Mouse (Mus musculus): Measurements from ENCODE around the gene Ttll5.

- no peak for TF ChIP-seq POLR2A (IDR thresholded peaks at IDR 0.05; ENCODE audit: extremely low read depth, insufficient read depth, low read length)
- no peak for TF ChIP-seq CTCF (IDR thresholded peaks at IDR 0.05; ENCODE audit: extremely low read depth, insufficient read depth, low read length)
Measured at GRCm38 (mm10) chr12:86015114-86015513, 190.7 kb downstream of the Ttll5 start.
